In genomic region chr19:44696059-44696712, GRCm38 (mm10) we compare ENCODE assay signal across 19 mouse cellular contexts. TPM values are rescaled to one million over a fixed set of nuclear protein-coding genes. Genes with fewer than 3 reads are reported as not detected.
DNase-seq lines count a peak whose midpoint lies in the region; ATAC-seq lines count a peak whose summit lies in the region.
"Had no signal": no experiment of that assay in that cellular context is flagged by ENCODE, and none has a peak within 500 bp of the region (broad histone marks: within the 10 kb centered on the region; RNA-seq: fewer than 3 reads in every experiment).

No protein-coding gene starts in this region.

- peaks cover 91% of the 10 kb centered on the region for H3K27me3 ChIP-seq in midbrain, embryonic 12.5 days
- peaks cover 55% of the 10 kb centered on the region for H3K27me3 ChIP-seq in midbrain, embryonic 15.5 days (replicated peaks)
- H3K27me3 ChIP-seq in forebrain, embryonic 13.5 days: peaks cover 89% of the 10 kb centered on the region
- peaks cover 13% of the 10 kb centered on the region for H3K27me3 ChIP-seq in hindbrain, embryonic 16.5 days (replicated peaks; ENCODE audit: control insufficient read depth, insufficient read depth, low read length)

- 4% methylated on average over 8 of the region's 8 CpGs for WGBS in midbrain, embryonic 12.5 days
- 7% methylated on average over 8 of the region's 8 CpGs for WGBS in midbrain, embryonic 15.5 days
- 3% methylated on average over 8 of the region's 8 CpGs for WGBS in forebrain, embryonic 13.5 days
- WGBS in hindbrain, embryonic 16.5 days: 5% methylated on average over 8 of the region's 8 CpGs

- peak overlapping the region; percentile 23 for H3K4me2 ChIP-seq in midbrain, embryonic 12.5 days (replicated peaks)
- H3K4me2 ChIP-seq in midbrain, embryonic 15.5 days: no peak overlapping the region
- 0 out of 2 replicates have a peak overlapping the region, but pooled peaks have one; percentile 4 for H3K4me2 ChIP-seq in forebrain, embryonic 13.5 days
- H3K4me2 ChIP-seq in hindbrain, embryonic 16.5 days (ENCODE audit: low read length): no peak overlapping the region

- intact Hi-C loops in gastrocnemius, postnatal 36 days (cut with DNase I): no loop called here

- peaks cover 41% of the 10 kb centered on the region for H3K4me1 ChIP-seq in midbrain, embryonic 12.5 days
- H3K4me1 ChIP-seq in midbrain, embryonic 15.5 days: peaks cover 33% of the 10 kb centered on the region
- peaks cover 30% of the 10 kb centered on the region for H3K4me1 ChIP-seq in forebrain, embryonic 13.5 days
- H3K4me1 ChIP-seq in hindbrain, embryonic 16.5 days (ENCODE audit: control insufficient read depth, insufficient read depth, low read depth, low read length): peaks cover 12% of the 10 kb centered on the region

- peak overlapping the region; percentile 64 for H3K27ac ChIP-seq in midbrain, embryonic 12.5 days (replicated peaks)
- H3K27ac ChIP-seq in midbrain, embryonic 15.5 days: no peak overlapping the region
- H3K27ac ChIP-seq in forebrain, embryonic 13.5 days: peak overlapping the region; percentile 49
- H3K27ac ChIP-seq in hindbrain, embryonic 16.5 days (ENCODE audit: low read depth, low read length): peak overlapping the region; percentile 49
- H3K27ac ChIP-seq: heart, adult 2 months; liver, embryonic 14.5 days had no signal

- no peaks in the 10 kb centered on the region for H3K36me3 ChIP-seq in midbrain, embryonic 12.5 days
- no peaks in the 10 kb centered on the region for H3K36me3 ChIP-seq in midbrain, embryonic 15.5 days (replicated peaks)
- no peaks in the 10 kb centered on the region for H3K36me3 ChIP-seq in forebrain, embryonic 13.5 days (ENCODE audit: poor library complexity, severe bottlenecking)
- no peaks in the 10 kb centered on the region for H3K36me3 ChIP-seq in hindbrain, embryonic 16.5 days (ENCODE audit: control insufficient read depth, insufficient read depth, low read length)

- DNase-seq in cerebellum, adult 18-20 months: no peak
- no peak for DNase-seq in ovary, postnatal 36 days (ENCODE audit: low spot score)
- DNase-seq in gastrocnemius, postnatal 36 days: no peak
- DNase-seq: cerebellum, adult 11-12 months; heart, adult 2 months; heart, postnatal 10 days; kidney, postnatal 10 days; layer of hippocampus, adult 9-11 months; left cerebral cortex, postnatal 4 days; spleen, adult 18-20 months had no signal

- ATAC-seq in midbrain, embryonic 12.5 days (ENCODE audit: low FRiP score, low read depth): no peak
- ATAC-seq in midbrain, embryonic 15.5 days (replicated peaks): no peak
- ATAC-seq in forebrain, embryonic 13.5 days: no peak
- no peak for ATAC-seq in hindbrain, embryonic 16.5 days
- ATAC-seq: intestine, embryonic 16.5 days had no signal

- H3K4me3 ChIP-seq in midbrain, embryonic 12.5 days: no peak overlapping the region
- no peak overlapping the region for H3K4me3 ChIP-seq in midbrain, embryonic 15.5 days
- no peak overlapping the region for H3K4me3 ChIP-seq in forebrain, embryonic 13.5 days
- no peak overlapping the region for H3K4me3 ChIP-seq in hindbrain, embryonic 16.5 days (ENCODE audit: low read length)
- H3K4me3 ChIP-seq: heart, adult 2 months had no signal

- no peaks in the 10 kb centered on the region for H3K9me3 ChIP-seq in midbrain, embryonic 12.5 days
- no peaks in the 10 kb centered on the region for H3K9me3 ChIP-seq in midbrain, embryonic 15.5 days
- no peaks in the 10 kb centered on the region for H3K9me3 ChIP-seq in forebrain, embryonic 13.5 days (replicated peaks)
- no peaks in the 10 kb centered on the region for H3K9me3 ChIP-seq in hindbrain, embryonic 16.5 days (ENCODE audit: control insufficient read depth, low read length)

- 0 out of 2 replicates have a peak overlapping the region, but pooled peaks have one; percentile 31 for H3K9ac ChIP-seq in midbrain, embryonic 12.5 days (replicated peaks)
- H3K9ac ChIP-seq in midbrain, embryonic 15.5 days: no peak overlapping the region
- H3K9ac ChIP-seq in forebrain, embryonic 13.5 days: peak overlapping the region; percentile 43
- no peak overlapping the region for H3K9ac ChIP-seq in hindbrain, embryonic 16.5 days (ENCODE audit: low read depth, low read length)
- H3K9ac ChIP-seq: liver, embryonic 14.5 days had no signal

RNA-seq across cellular contexts. Expression of gene Pax2, which starts 59.7 kb away (rescaled TPM):
- polyA plus RNA-seq in midbrain, embryonic 12.5 days (2016; fragmentation: Nextera tagmentation; extraction: Ambion mirVana): 0.32 and 0.33 TPM in 2 replicates
- 0.68 TPM in 2 replicates for polyA plus RNA-seq in midbrain, embryonic 15.5 days (2015; fragmentation: Nextera tagmentation; extraction: Ambion mirVana)
- polyA plus RNA-seq in forebrain, embryonic 13.5 days (2015; fragmentation: Nextera tagmentation; extraction: Ambion mirVana): 0.05 TPM in 1 of 2 replicates, not detected in the other
- 11.9 and 12.1 TPM in 2 replicates for polyA plus RNA-seq in hindbrain, embryonic 16.5 days (2015; fragmentation: Nextera tagmentation; extraction: Ambion mirVana)
- total RNA-seq in gastrocnemius, postnatal 36 days (2021): not detected
- total RNA-seq: gastrocnemius, adult 18-20 months; heart, adult 2 months; heart, postnatal 10 days had no signal
- polyA plus RNA-seq: C2C12; heart, adult 2 months; intestine, embryonic 16.5 days; liver, embryonic 14.5 days; stomach, embryonic 16.5 days had no signal

Comparison
In these comparisons a context has a peak if more than half of its experiments do, and no peak if none do; other contexts are left out.
1. H3K4me2 ChIP-seq: peak in midbrain, embryonic 12.5 days (single experiment) and forebrain, embryonic 13.5 days (single experiment); none in midbrain, embryonic 15.5 days (single experiment) and hindbrain, embryonic 16.5 days (single experiment).
2. H3K9ac ChIP-seq: peak in midbrain, embryonic 12.5 days (single experiment) and forebrain, embryonic 13.5 days (single experiment); none in midbrain, embryonic 15.5 days (single experiment) and hindbrain, embryonic 16.5 days (single experiment).